Mouse (Mus musculus): ENCODE results near the gene Hist2h2ac.
"Not testable (repeated sequence)": the region's sequence is repeated elsewhere in the genome, so short reads cannot be mapped to it uniquely, and the experiment has no call there.

The Hist2h2ac gene

GRCm38 (mm10) chr3:96230404-96230803 lies 9.7 kb upstream of the Hist2h2ac start:
- DNase-seq (ENCODE audit: low spot score in 2 of 2), result no peak

- DNase-seq (ENCODE audit: low spot score in 2 of 2), result no peak
These were observed 8.1 kb upstream of the Hist2h2ac start for GRCm38 (mm10) chr3:96228828-96229227.

GRCm38 (mm10) chr3:96226695-96227648 lies 6.3 kb upstream of the Hist2h2ac start:
- DNase-seq (ENCODE audit: low spot score in 2 of 2), result no peak

- DNase-seq (ENCODE audit: low spot score in 2 of 2), result no peak
These were observed 4.7 kb upstream of the Hist2h2ac start for GRCm38 (mm10) chr3:96225421-96225820.

GRCm38 (mm10) chr3:96222774-96223173 lies 2.1 kb upstream of the Hist2h2ac start:
- DNase-seq (ENCODE audit: low spot score in 2 of 2), result no peak

- no peak for DNase-seq (ENCODE audit: low spot score in 2 of 2)
These were observed 959 bp upstream of the Hist2h2ac start for GRCm38 (mm10) chr3:96221640-96222038.

- not testable (repeated sequence) for DNase-seq (ENCODE audit: low spot score in 2 of 2)
These were observed 432 bp downstream of the Hist2h2ac start for GRCm38 (mm10) chr3:96220131-96220764.

GRCm38 (mm10) chr3:96219661-96220130 lies 984 bp downstream of the Hist2h2ac start, which contains the start of the genes Bola1 and Hist2h2ab:
TSS of gene Bola1 (minus strand) at chr3:96219709.
TSS of gene Hist2h2ab (plus strand) at chr3:96219865.
- DNase-seq (ENCODE audit: low spot score in 2 of 2), result peak; percentile 76 to 77

- peak; percentile 54 to 60 for DNase-seq (ENCODE audit: low spot score in 2 of 2)
These were observed 1.5 kb downstream of the Hist2h2ac start for GRCm38 (mm10) chr3:96219191-96219641.

GRCm38 (mm10) chr3:96209242-96209641 lies 11.4 kb downstream of the Hist2h2ac start:
- DNase-seq (ENCODE audit: low spot score in 2 of 2), result no peak

- DNase-seq (ENCODE audit: low spot score in 2 of 2), result no peak
These were observed 12.9 kb downstream of the Hist2h2ac start for GRCm38 (mm10) chr3:96207819-96208218.

GRCm38 (mm10) chr3:96199731-96200130 lies 20.9 kb downstream of the Hist2h2ac start:
- peak in 1 of 2 experiments; percentile 22 for DNase-seq (ENCODE audit: low spot score in 2 of 2)

- DNase-seq (ENCODE audit: low spot score in 2 of 2), result not testable (repeated sequence)
These were observed 22.0 kb downstream of the Hist2h2ac start for GRCm38 (mm10) chr3:96198601-96199251.

GRCm38 (mm10) chr3:96198181-96198580 lies 22.5 kb downstream of the Hist2h2ac start:
- DNase-seq (ENCODE audit: low spot score in 2 of 2), result peak; percentile 71

- peak; percentile 86 to 87 for DNase-seq (ENCODE audit: low spot score in 2 of 2)
These were observed 23.4 kb downstream of the Hist2h2ac start for GRCm38 (mm10) chr3:96197129-96197749.

- DNase-seq (ENCODE audit: low spot score in 2 of 2), result no peak
These were observed 24.1 kb downstream of the Hist2h2ac start for GRCm38 (mm10) chr3:96196437-96197128.

- no peak for DNase-seq (ENCODE audit: low spot score in 2 of 2)
These were observed 24.9 kb downstream of the Hist2h2ac start for GRCm38 (mm10) chr3:96195616-96196313.

- DNase-seq (ENCODE audit: low spot score in 2 of 2), result no peak
These were observed 25.7 kb downstream of the Hist2h2ac start for GRCm38 (mm10) chr3:96194966-96195365.

GRCm38 (mm10) chr3:96192977-96193376 lies 27.7 kb downstream of the Hist2h2ac start:
- no peak for DNase-seq (ENCODE audit: low spot score in 2 of 2)

- DNase-seq (ENCODE audit: low spot score in 2 of 2), result no peak
These were observed 38.3 kb downstream of the Hist2h2ac start for GRCm38 (mm10) chr3:96182382-96182776.

Measured in natural killer cell, adult 2 months (primary cell).